Mouse (Mus musculus): ENCODE data around the gene Skint10. TPM values are rescaled to one million over a fixed set of nuclear protein-coding genes. Genes with fewer than 3 reads are reported as not detected.

Skint10 gene
- polyA plus RNA-seq (2017; shearing (Covaris generic)) = under 1 TPM in 1 of 2 experiments, not detected in 1; 0.33 TPM

DNA sequence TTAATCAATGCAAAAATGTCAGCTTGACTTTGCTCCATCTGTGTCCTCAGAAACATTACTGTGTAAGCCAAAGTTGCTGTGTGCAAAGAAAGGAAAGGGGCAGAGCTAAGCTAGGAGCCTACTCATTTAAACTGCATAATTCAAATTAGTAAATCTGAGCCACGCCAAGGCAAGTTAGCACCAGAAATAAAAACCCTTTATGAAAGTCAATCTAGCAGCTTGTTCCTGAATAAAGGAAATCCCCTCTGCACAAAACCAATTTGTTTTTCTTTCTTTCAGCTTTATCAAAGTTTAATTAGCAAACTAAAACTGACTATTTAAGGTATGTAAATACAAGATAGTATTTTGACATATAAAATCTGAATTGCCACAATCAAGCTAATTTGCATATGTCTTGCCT is at the start of gene Skint10:
Gene Skint10 (minus strand): TSS at position 101 of the 400 bp plus-strand sequence.

Other genes starting within 250 kb of the Skint10 start
- gene Skint2, start 217.7 kb downstream of the Skint10 start, polyA plus RNA-seq (2017; shearing (Covaris generic)) = not detected

All from inflammation-experienced regulatory T-cells (primary cell).